Mouse (Mus musculus): ENCODE data around the gene Oprm1.
A peak's percentile ranks its signal among the peaks of the same experiment; 100 is the strongest.
"Not testable (repeated sequence)": the region's sequence is repeated elsewhere in the genome, so short reads cannot be mapped to it uniquely, and the experiment has no call there.

Gene Oprm1

GRCm38 (mm10) chr10:6758206-6758605 is at the start of gene Oprm1:
Gene Oprm1 (plus strand): TSS chr10:6758506.
- no peak for DNase-seq

- no peak for DNase-seq
Observed at GRCm38 (mm10) chr10:6717181-6717948, 40.9 kb upstream of the Oprm1 start.

GRCm38 (mm10) chr10:6723765-6724164 is 34.5 kb upstream of the Oprm1 start:
- DNase-seq, result no peak

GRCm38 (mm10) chr10:6728469-6728868 is 29.8 kb upstream of the Oprm1 start:
- DNase-seq, result no peak

GRCm38 (mm10) chr10:6753375-6753774 is 4.9 kb upstream of the Oprm1 start:
- no peak for DNase-seq

- DNase-seq, result no peak
Observed at GRCm38 (mm10) chr10:6761287-6761811, 3.0 kb downstream of the Oprm1 start, which contains the start of gene Gm10945. Gene Gm10945 (minus strand): TSS chr10:6761761.

- DNase-seq, result no peak
Observed at GRCm38 (mm10) chr10:6788517-6789237, 30.4 kb downstream of the Oprm1 start.

- no peak for DNase-seq
Observed at GRCm38 (mm10) chr10:6790226-6790625, 31.9 kb downstream of the Oprm1 start.

- DNase-seq, result no peak
Observed at GRCm38 (mm10) chr10:6820626-6821025, 62.3 kb downstream of the Oprm1 start.

- DNase-seq, result no peak
Observed at GRCm38 (mm10) chr10:6842225-6842624, 83.9 kb downstream of the Oprm1 start.

- DNase-seq, result no peak
Observed at GRCm38 (mm10) chr10:6846283-6846682, 88.0 kb downstream of the Oprm1 start.

- no peak for DNase-seq
Observed at GRCm38 (mm10) chr10:6848162-6848754, 90.0 kb downstream of the Oprm1 start.

- no peak for DNase-seq
Observed at GRCm38 (mm10) chr10:6848834-6849233, 90.5 kb downstream of the Oprm1 start.

- DNase-seq, result no peak
Observed at GRCm38 (mm10) chr10:6855812-6856211, 97.5 kb downstream of the Oprm1 start.

- no peak for DNase-seq
Observed at GRCm38 (mm10) chr10:6871418-6872072, 113.2 kb downstream of the Oprm1 start.

- DNase-seq, result no peak
Observed at GRCm38 (mm10) chr10:6873917-6874316, 115.6 kb downstream of the Oprm1 start.

- no peak for DNase-seq
Observed at GRCm38 (mm10) chr10:6878276-6878881, 120.1 kb downstream of the Oprm1 start.

GRCm38 (mm10) chr10:6882041-6882440 is 123.7 kb downstream of the Oprm1 start:
- not testable (repeated sequence) for DNase-seq

- DNase-seq, result peak; percentile 8
Observed at GRCm38 (mm10) chr10:6885460-6885859, 127.2 kb downstream of the Oprm1 start.

GRCm38 (mm10) chr10:6889640-6890245 is 131.4 kb downstream of the Oprm1 start:
- DNase-seq, result no peak

- no peak for DNase-seq
Observed at GRCm38 (mm10) chr10:6890348-6891009, 132.2 kb downstream of the Oprm1 start.
